Mouse (Mus musculus) T-cell, adult 66 days (primary cell): Measurements from ENCODE around the gene Prepl. TPM values are rescaled to one million over a fixed set of nuclear protein-coding genes. Genes with fewer than 3 reads are reported as not detected.

Experiments used
- total RNA-seq, 2 experiments: library from RNA; stranded (reverse); gene quantifications; 3 replicates in 1 of 2; 4 replicates in 1 of 2; pipeline ENCODE4 v1.2.4; 2023

Gene Prepl
- total RNA-seq, result 10 to 100 TPM; 17.4 to 24.6 TPM

DNA sequence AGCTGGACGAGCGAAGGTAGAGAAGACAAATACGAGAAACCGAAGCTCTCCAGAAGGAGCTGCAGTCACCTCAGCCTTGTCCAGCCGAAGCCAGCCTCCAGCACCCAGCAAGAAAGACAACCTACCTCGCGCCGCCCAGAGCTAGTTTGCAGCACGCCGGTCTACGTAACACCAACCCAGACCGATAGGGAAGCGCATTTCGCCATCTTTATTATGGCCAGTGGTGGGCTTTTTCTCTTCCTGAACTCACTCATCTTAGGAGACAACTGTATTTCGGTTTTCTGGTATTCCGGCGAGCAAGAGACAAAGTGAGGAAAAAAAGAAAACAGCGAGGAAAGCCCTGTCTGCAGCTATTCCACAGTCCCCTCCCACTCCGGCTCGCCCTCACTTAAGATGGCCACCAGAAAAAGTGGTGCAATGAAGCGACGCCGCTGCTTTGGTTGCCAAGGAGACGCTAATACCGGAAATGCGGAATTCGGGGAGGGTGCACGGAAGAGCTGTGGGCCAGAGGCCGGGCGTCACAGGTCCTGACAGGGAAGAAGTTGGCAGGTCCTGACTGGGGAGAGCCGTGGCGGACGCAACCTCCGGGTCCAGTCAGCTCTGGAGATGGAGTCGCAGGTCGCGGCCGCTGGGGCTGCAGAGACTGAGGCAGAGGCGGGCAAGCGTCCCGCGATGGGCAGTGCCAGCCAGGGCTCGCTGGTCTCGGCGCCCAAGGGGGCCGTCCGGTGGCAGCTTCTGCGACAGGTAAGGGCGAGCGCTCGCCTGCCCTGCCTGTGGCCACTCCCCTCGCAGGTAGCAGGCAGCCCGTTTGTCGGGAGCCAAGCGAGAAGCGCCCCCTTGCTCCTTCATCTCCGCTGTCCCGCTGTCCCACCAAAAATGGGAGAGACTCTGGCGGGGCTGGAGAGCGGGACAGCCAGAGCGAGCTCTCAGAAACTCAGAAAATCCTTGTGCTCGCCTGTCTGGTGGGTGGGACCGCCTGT, at the start of gene Prepl, which contains the start of gene Camkmt:
Gene Prepl (minus strand): TSS at position 122 of the 980 bp plus-strand sequence.
Gene Camkmt (plus strand): TSS at position 433 of the 980 bp plus-strand sequence.

GRCm38 (mm10) chr17:85028093-85028739, 61.8 kb downstream of the Prepl start, which contains the start of gene Slc3a1:
TSS of gene Slc3a1 (plus strand) at chr17:85028376.

Other genes starting within 250 kb of the Prepl start
- gene Ppm1b, start 133.5 kb downstream of the Prepl start, total RNA-seq, result 100 to 1,000 TPM; 109 to 112 TPM
- gene Slc3a1, start 61.9 kb downstream of the Prepl start, total RNA-seq, result 1 to 10 TPM; 4.0 to 5.5 TPM
- gene Camkmt, start 311 bp upstream of the Prepl start, total RNA-seq, result 1 to 10 TPM; 6.6 to 8.2 TPM